Mouse (Mus musculus): Measurements from ENCODE around the gene Tstd2.

Gene Tstd2

GRCm38 (mm10) chr4:46119514-46120094 lies 18.9 kb downstream of the Tstd2 start:
- DNase-seq (ENCODE audit: low spot score in 2 of 2), result no peak

GRCm38 (mm10) chr4:46117536-46117935 lies 21.0 kb downstream of the Tstd2 start:
- DNase-seq (ENCODE audit: low spot score in 2 of 2), result no peak

- DNase-seq (ENCODE audit: low spot score in 2 of 2), result no peak
Observed at GRCm38 (mm10) chr4:46116544-46117175, 21.8 kb downstream of the Tstd2 start.

- no peak for DNase-seq (ENCODE audit: low spot score in 2 of 2)
Observed at GRCm38 (mm10) chr4:46115308-46115707, 23.2 kb downstream of the Tstd2 start.

GRCm38 (mm10) chr4:46111361-46111760 lies 27.1 kb downstream of the Tstd2 start:
- no peak for DNase-seq (ENCODE audit: low spot score in 2 of 2)

GRCm38 (mm10) chr4:46110084-46110483 lies 28.4 kb downstream of the Tstd2 start:
- no peak for DNase-seq (ENCODE audit: low spot score in 2 of 2)

- no peak for DNase-seq (ENCODE audit: low spot score in 2 of 2)
Observed at GRCm38 (mm10) chr4:46102078-46102769, 36.3 kb downstream of the Tstd2 start.

- no peak for DNase-seq (ENCODE audit: low spot score in 2 of 2)
Observed at GRCm38 (mm10) chr4:46101211-46101711, 37.2 kb downstream of the Tstd2 start.

- DNase-seq (ENCODE audit: low spot score in 2 of 2), result no peak
Observed at GRCm38 (mm10) chr4:46100539-46100938, 38.0 kb downstream of the Tstd2 start.

GRCm38 (mm10) chr4:46099132-46099531 lies 39.4 kb downstream of the Tstd2 start:
- no peak for DNase-seq (ENCODE audit: low spot score in 2 of 2)

GRCm38 (mm10) chr4:46097591-46097990 lies 40.9 kb downstream of the Tstd2 start:
- DNase-seq (ENCODE audit: low spot score in 2 of 2), result no peak

GRCm38 (mm10) chr4:46096546-46096945 lies 41.9 kb downstream of the Tstd2 start:
- DNase-seq (ENCODE audit: low spot score in 2 of 2), result no peak

GRCm38 (mm10) chr4:46095826-46096159 lies 42.7 kb downstream of the Tstd2 start:
- DNase-seq (ENCODE audit: low spot score in 2 of 2), result no peak

GRCm38 (mm10) chr4:46094916-46095825 lies 43.3 kb downstream of the Tstd2 start:
- DNase-seq (ENCODE audit: low spot score in 2 of 2), result no peak

- no peak for DNase-seq (ENCODE audit: low spot score in 2 of 2)
Observed at GRCm38 (mm10) chr4:46092429-46093076, 45.9 kb downstream of the Tstd2 start.

GRCm38 (mm10) chr4:46089524-46090125 lies 48.9 kb downstream of the Tstd2 start:
- no peak for DNase-seq (ENCODE audit: low spot score in 2 of 2)

GRCm38 (mm10) chr4:46087852-46088251 lies 50.6 kb downstream of the Tstd2 start:
- peak; percentile 67 to 76 for DNase-seq (ENCODE audit: low spot score in 2 of 2)

GRCm38 (mm10) chr4:46087427-46087771 lies 51.1 kb downstream of the Tstd2 start:
- peak; percentile 50 to 56 for DNase-seq (ENCODE audit: low spot score in 2 of 2)

- peak; percentile 58 to 67 for DNase-seq (ENCODE audit: low spot score in 2 of 2)
Observed at GRCm38 (mm10) chr4:46086718-46087426, 51.6 kb downstream of the Tstd2 start.

GRCm38 (mm10) chr4:46085223-46085811 lies 53.2 kb downstream of the Tstd2 start:
- DNase-seq (ENCODE audit: low spot score in 2 of 2), result no peak
